Mouse (Mus musculus) G1E (cell line): Measurements from ENCODE around the gene Slc36a2.

ENCODE experiments used
- CTCF ChIP-seq: IDR thresholded peaks from 2 replicates; pipeline ENCODE4 v1.5.1; 2012; ENCODE audit warnings: low read depth, low read length, inconsistent platforms, mixed read lengths
- TAL1 ChIP-seq: conservative IDR thresholded peaks from 2 replicates; pipeline ENCODE4 v1.6.1; 2012; ENCODE audit warnings: low read depth, low read length, inconsistent platforms, mixed read lengths

- no peak for TF ChIP-seq TAL1
- no peak for TF ChIP-seq CTCF
These were observed 14.4 kb downstream of the Slc36a2 start for GRCm38 (mm10) chr11:55170501-55170900.
